Mouse (Mus musculus) stomach, embryonic 15.5 days (tissue): ENCODE data around the gene Zkscan3. TPM values are rescaled to one million over a fixed set of nuclear protein-coding genes. Genes with fewer than 3 reads are reported as not detected.
"Not testable (repeated sequence)": the region's sequence is repeated elsewhere in the genome, so short reads cannot be mapped to it uniquely, and the experiment has no call there.

Experiments
- ATAC-seq: fragments of 200-750 bp; cut with Nextera tagmentation; 2 replicates; pipeline ENCODE4 v1.8.0; 2017; ENCODE audit warnings: low read depth, moderate number of reproducible peaks, moderate TSS enrichment; ENCODE audit not compliant: insufficient read depth, low FRiP score
- H3K27ac ChIP-seq: fragments of 300-500 bp; sonication (generic); 2 replicates; pipeline ENCODE4 v1.5.1; 2015; ENCODE audit warnings: mild to moderate bottlenecking, inconsistent platforms
- H3K27me3 ChIP-seq: fragments of 300-500 bp; sonication (generic); replicated peaks from 2 replicates; pipeline ENCODE4 v1.6.1; 2015; ENCODE audit warnings: inconsistent platforms
- H3K36me3 ChIP-seq: fragments of 300-500 bp; sonication (generic); 2 replicates; pipeline ENCODE4 v1.6.1; 2015; ENCODE audit warnings: inconsistent platforms
- H3K4me1 ChIP-seq: fragments of 300-500 bp; sonication (generic); 2 replicates; pipeline ENCODE4 v1.6.1; 2015; ENCODE audit warnings: inconsistent platforms
- H3K4me2 ChIP-seq: fragments of 300-500 bp; sonication (generic); 2 replicates; pipeline ENCODE4 v1.6.1; 2015; ENCODE audit warnings: mild to moderate bottlenecking, inconsistent platforms
- H3K4me3 ChIP-seq: fragments of 300-500 bp; sonication (generic); replicated peaks from 2 replicates; pipeline ENCODE4 v1.5.1; 2015; ENCODE audit warnings: inconsistent platforms
- H3K9ac ChIP-seq: fragments of 300-500 bp; sonication (generic); 2 replicates; pipeline ENCODE4 v1.6.1; 2015; ENCODE audit warnings: inconsistent platforms
- H3K9me3 ChIP-seq: fragments of 300-500 bp; sonication (generic); 2 replicates; pipeline ENCODE4 v1.6.1; 2016; ENCODE audit warnings: inconsistent platforms
- WGBS: fragments of 180-500 bp; shearing (Covaris S2); methylation state at CpG from one replicate; pipeline ENCODE4 v1.1.7; 2015; 5-methylcytosine and 5-hydroxymethylcytosine counted together
- polyA plus RNA-seq: library from polyadenylated mRNA; unstranded; fragments of >200 nt; fragmentation: Nextera tagmentation; extraction: Ambion mirVana; gene quantifications from 2 replicates; pipeline ENCODE4 v1.2.1, GENCODE M21; 2015

The Zkscan3 gene
- polyA plus RNA-seq, 1 experiment from 2014 or later: 77.7 TPM

DNA sequence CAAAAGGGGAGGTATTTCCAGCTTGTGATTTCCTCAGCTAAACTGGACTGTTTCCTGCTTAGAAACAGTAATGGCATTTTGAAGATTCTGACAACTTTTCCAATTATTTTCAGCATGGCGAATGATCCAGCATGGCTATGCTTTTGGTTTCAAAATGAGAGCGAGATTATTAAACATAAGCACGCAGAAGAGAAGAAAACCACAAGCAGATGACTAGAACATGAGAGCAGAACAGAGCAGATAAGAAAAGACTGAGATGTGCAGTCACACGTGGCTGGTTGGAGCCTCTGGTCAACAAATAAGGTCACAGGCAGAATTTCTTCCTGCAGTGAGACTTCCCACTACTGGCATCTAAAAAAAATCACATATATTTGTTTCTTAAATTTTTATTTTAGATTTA is 12.7 kb upstream of the Zkscan3 start:
- Histone ChIP-seq H3K4me1 (no peaks in the 10 kb centered on the region), H3K4me2 (0 out of 2 replicates have a peak overlapping the region, but pooled peaks have one; percentile 16), H3K4me3 (no peak overlapping the region), H3K27ac (peak overlapping the region; percentile 65), H3K9me3 (no peaks in the 10 kb centered on the region), H3K9ac (no peak overlapping the region), H3K36me3 (no peaks in the 10 kb centered on the region), H3K27me3 (no peaks in the 10 kb centered on the region)
- ATAC-seq: no peak
- 57% methylated on average over 4 of the region's 4 CpGs for WGBS

DNA sequence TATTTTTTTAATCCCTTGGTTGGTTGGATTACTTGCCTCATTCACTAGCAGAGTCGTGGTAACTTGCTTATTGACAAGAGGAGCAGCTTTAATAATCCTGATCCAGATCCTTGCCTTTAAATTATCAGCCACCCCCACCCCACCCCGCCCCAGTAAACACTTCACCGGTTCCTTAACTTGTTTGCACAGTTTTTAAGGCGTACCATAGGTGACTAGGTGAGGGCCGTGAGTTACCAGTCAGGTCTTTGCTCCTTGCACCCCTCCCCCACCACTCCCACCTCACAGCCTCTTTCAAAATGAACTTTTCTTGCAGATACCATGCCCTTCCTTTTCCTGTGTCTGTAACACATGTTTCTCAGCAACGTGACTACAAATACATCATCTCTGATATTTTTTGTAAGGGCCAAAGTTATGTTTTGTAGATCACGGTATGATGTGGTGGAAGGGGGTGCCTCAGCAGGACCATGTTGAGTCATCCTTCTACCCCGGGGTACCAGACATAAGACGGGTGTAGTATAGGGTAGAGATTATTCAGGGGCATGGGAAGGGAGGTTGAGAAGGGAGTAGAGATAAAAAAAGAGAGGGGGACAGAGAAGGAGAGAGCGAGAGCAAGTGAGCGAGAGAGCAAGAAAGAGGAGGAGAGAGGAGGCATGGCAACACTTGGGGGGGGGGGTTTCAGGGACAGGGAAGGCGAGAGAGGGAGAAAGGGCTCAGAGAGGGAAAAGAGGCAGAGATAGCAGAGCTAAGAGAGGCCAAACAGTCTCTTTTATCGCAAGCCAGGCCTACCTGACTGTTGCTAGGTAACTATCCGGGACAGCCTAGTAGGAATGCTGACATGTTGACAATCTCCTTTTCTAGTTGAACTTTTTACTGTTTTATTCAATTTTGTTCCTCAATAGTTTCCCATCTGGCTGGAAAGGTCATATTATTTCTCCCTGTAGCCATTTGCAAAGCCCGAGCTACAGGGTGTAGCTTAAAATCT is 12.0 kb upstream of the Zkscan3 start:
- ATAC-seq: peak; percentile 83; the same call in 1 of the 2 replicates

GRCm38 (mm10) chr13:21408805-21409459 is 6.4 kb upstream of the Zkscan3 start:
- Histone ChIP-seq H3K4me3 (peak overlapping the region; percentile 50), H3K9ac (no peak overlapping the region; the same call in 1 of the 2 replicates), H3K4me1 (no peaks in the 10 kb centered on the region), H3K4me2 (peak overlapping the region; percentile 73), H3K27ac (no peak overlapping the region; the same call in 1 of the 2 replicates), H3K9me3 (no peaks in the 10 kb centered on the region), H3K36me3 (no peaks in the 10 kb centered on the region), H3K27me3 (no peaks in the 10 kb centered on the region)
- no peak for ATAC-seq
- 57% methylated on average over 11 of the region's 11 CpGs for WGBS

More for the DNA sequence above, 12.0 kb upstream of the Zkscan3 start:
- peak overlapping the region; percentile 16; the same call in 1 of the 2 replicates for H3K4me2 ChIP-seq
- H3K9me3 ChIP-seq: no peaks in the 10 kb centered on the region
- H3K36me3 ChIP-seq: no peaks in the 10 kb centered on the region
- H3K27me3 ChIP-seq: no peaks in the 10 kb centered on the region
- no peak overlapping the region for H3K9ac ChIP-seq
- WGBS: 55% methylated on average over 14 of the region's 15 CpGs
- H3K4me3 ChIP-seq: no peak overlapping the region
- peak overlapping the region; percentile 65 for H3K27ac ChIP-seq
- H3K4me1 ChIP-seq: no peaks in the 10 kb centered on the region

GRCm38 (mm10) chr13:21407969-21408804 is 5.6 kb upstream of the Zkscan3 start:
- H3K27me3 ChIP-seq: no peaks in the 10 kb centered on the region
- 3% methylated on average over 27 of the region's 27 CpGs for WGBS
- ATAC-seq: peak; percentile 88
- H3K4me1 ChIP-seq: no peaks in the 10 kb centered on the region
- peak overlapping the region; percentile 50 for H3K4me3 ChIP-seq
- peak overlapping the region; percentile 73 for H3K4me2 ChIP-seq
- H3K36me3 ChIP-seq: no peaks in the 10 kb centered on the region
- peak overlapping the region; percentile 23; the same call in 1 of the 2 replicates for H3K9ac ChIP-seq
- peak overlapping the region; percentile 76; the same call in 1 of the 2 replicates for H3K27ac ChIP-seq
- no peaks in the 10 kb centered on the region for H3K9me3 ChIP-seq

DNA sequence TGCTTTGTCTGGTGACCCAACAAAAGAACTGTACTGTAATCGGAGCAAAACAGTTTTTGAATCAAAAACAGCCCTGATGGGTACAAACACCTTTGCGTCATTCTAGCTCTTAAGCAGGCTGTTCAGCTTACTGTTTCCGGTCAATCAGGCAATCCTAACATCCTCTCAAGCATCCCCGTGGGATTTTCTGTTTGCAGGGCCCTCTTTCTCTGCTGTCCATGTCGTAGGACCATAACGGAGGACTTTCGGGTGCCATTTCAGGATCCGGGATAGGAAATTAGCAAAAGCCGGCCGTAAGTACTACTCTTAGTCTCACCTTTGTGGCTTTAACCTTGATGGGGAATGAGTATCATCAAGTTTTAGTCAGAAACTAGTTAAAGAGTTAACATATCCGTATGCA is 4.8 kb upstream of the Zkscan3 start:
- H3K4me1 ChIP-seq: no peaks in the 10 kb centered on the region
- WGBS: 76% methylated on average over 11 of the region's 11 CpGs
- no peak for ATAC-seq
- H3K4me3 ChIP-seq: no peak overlapping the region
- H3K9ac ChIP-seq: no peak overlapping the region
- H3K36me3 ChIP-seq: no peaks in the 10 kb centered on the region
- no peaks in the 10 kb centered on the region for H3K9me3 ChIP-seq
- no peaks in the 10 kb centered on the region for H3K27me3 ChIP-seq
- no peak overlapping the region for H3K4me2 ChIP-seq
- no peak overlapping the region for H3K27ac ChIP-seq

GRCm38 (mm10) chr13:21402848-21403247 is 293 bp upstream of the Zkscan3 start:
- peak overlapping the region; percentile 69; the same call in 1 of the 2 replicates for H3K9ac ChIP-seq
- no peak for ATAC-seq

GRCm38 (mm10) chr13:21401636-21402286 is 794 bp downstream of the Zkscan3 start:
- Histone ChIP-seq H3K9me3 (no peaks in the 10 kb centered on the region), H3K27me3 (no peaks in the 10 kb centered on the region), H3K9ac (peak overlapping the region; percentile 69), H3K36me3 (peaks cover 12% of the 10 kb centered on the region; the same call in 1 of the 2 replicates), H3K4me3 (peak overlapping the region; percentile 88), H3K4me2 (peak overlapping the region; percentile 59), H3K4me1 (peaks cover 8% of the 10 kb centered on the region; the same call in 1 of the 2 replicates), H3K27ac (peak overlapping the region; percentile 81)
- no peak for ATAC-seq
- WGBS: 8% methylated on average over 12 of the region's 12 CpGs

More at GRCm38 (mm10) chr13:21402848-21403247, 293 bp upstream of the Zkscan3 start:
- H3K27ac ChIP-seq: no peak overlapping the region; the same call in 1 of the 2 replicates
- peaks cover 8% of the 10 kb centered on the region; the same call in 1 of the 2 replicates for H3K4me1 ChIP-seq
- 0% methylated on average over 2 of the region's 2 CpGs for WGBS
- no peaks in the 10 kb centered on the region for H3K9me3 ChIP-seq
- H3K27me3 ChIP-seq: no peaks in the 10 kb centered on the region
- peak overlapping the region; percentile 88 for H3K4me3 ChIP-seq
- peak overlapping the region; percentile 59; the same call in 1 of the 2 replicates for H3K4me2 ChIP-seq
- H3K36me3 ChIP-seq: peaks cover 9% of the 10 kb centered on the region; the same call in 1 of the 2 replicates

DNA sequence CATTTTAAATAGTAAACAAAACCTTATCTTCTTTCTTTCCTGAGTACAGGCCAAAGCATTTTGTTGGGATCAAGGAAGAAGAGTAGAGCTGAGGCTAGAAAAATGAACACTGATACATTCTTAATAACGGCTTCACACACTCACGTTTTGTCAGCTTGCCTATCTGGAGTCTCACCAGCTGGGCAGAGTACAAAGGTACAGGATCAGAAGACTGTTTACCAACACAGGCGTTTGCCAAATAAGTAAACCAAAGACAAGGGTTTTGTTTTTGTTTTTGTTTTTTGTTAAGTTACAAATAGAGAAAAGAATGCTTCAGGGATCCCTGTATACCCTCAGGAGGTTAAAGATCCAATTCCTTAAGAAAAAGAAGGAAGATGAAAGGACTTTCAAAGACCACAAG is 1.4 kb downstream of the Zkscan3 start:
- Histone ChIP-seq H3K9ac (no peak overlapping the region; the same call in 1 of the 2 replicates), H3K36me3 (peaks cover 12% of the 10 kb centered on the region; the same call in 1 of the 2 replicates), H3K27ac (no peak overlapping the region), H3K4me2 (peak overlapping the region; percentile 59), H3K9me3 (no peaks in the 10 kb centered on the region), H3K4me1 (peaks cover 8% of the 10 kb centered on the region; the same call in 1 of the 2 replicates), H3K27me3 (no peaks in the 10 kb centered on the region), H3K4me3 (peak overlapping the region; percentile 88)
- 70% methylated on average over 3 of the region's 3 CpGs for WGBS
- ATAC-seq: no peak

- Histone ChIP-seq H3K27me3 (no peaks in the 10 kb centered on the region), H3K27ac (no peak overlapping the region), H3K9me3 (no peaks in the 10 kb centered on the region), H3K4me1 (peaks cover 8% of the 10 kb centered on the region; the same call in 1 of the 2 replicates), H3K36me3 (peaks cover 29% of the 10 kb centered on the region), H3K9ac (no peak overlapping the region), H3K4me2 (no peak overlapping the region), H3K4me3 (no peak overlapping the region)
- ATAC-seq: no peak
- 90% methylated on average over 2 of the region's 2 CpGs for WGBS
Measured at GRCm38 (mm10) chr13:21397486-21397885, 5.1 kb downstream of the Zkscan3 start.

DNA sequence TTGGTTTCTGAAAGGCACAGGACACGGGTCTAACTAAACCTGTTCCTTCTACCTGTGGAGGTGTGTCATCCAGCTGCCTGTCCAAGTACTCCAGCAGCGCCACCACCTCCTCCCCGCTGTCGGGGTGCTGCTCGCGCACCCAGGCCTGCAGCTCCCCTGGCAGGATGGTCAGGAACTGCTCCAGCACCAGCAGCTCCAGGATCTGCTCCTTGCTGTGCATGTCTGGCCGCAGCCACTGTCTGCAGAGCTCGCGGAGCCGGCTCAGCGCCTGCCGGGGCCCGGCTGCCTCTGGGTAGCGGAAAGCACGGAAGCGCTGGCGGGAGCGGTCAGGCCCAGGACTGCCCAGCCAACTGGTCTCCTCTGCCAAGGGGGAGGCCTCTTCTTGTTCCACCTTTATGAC is 6.5 kb downstream of the Zkscan3 start:
- H3K4me3 ChIP-seq, H3K9ac ChIP-seq, H3K4me2 ChIP-seq, H3K27me3 ChIP-seq, H3K9me3 ChIP-seq, H3K4me1 ChIP-seq, ATAC-seq, H3K27ac ChIP-seq: not testable (repeated sequence)
- WGBS: 94% methylated on average over 18 of the region's 18 CpGs
- H3K36me3 ChIP-seq: peaks cover 41% of the 10 kb centered on the region
